Mouse (Mus musculus) limb, embryonic 14.5 days (tissue): ENCODE measurements at regions not wholly inside any gene's neighbourhood (a gene's known extent, or its start where the extent isn't known, plus 50 kb on each side); places are given as distances from the start of the nearest gene placed in this dataset.
A peak's percentile ranks its signal among the peaks of the same experiment; 100 is the strongest.

ENCODE experiments used
- ATAC-seq: fragments of 200-750 bp; cut with Nextera tagmentation; 2 replicates; pipeline ENCODE4 v1.8.0; 2017; ENCODE audit warnings: low read depth, moderate number of reproducible peaks, moderate TSS enrichment; ENCODE audit not compliant: low FRiP score
- DNase-seq: peaks from one replicate; pipeline ENCODE4 v3.0.0-alpha.2; 2015; ENCODE audit warnings: low spot score
- H3K27ac ChIP-seq: fragments of 300-500 bp; sonication (generic); replicated peaks from 2 replicates; pipeline ENCODE4 v1.5.1; 2014; ENCODE audit warnings: low read depth, mild to moderate bottlenecking, low read length, moderate library complexity, mixed read lengths
- H3K27me3 ChIP-seq: fragments of 300-500 bp; sonication (generic); 2 replicates; pipeline ENCODE4 v1.6.1; 2014; ENCODE audit warnings: low read length, mixed read lengths; ENCODE audit not compliant: control insufficient read depth, insufficient read depth
- H3K36me3 ChIP-seq: fragments of 300-500 bp; sonication (generic); 2 replicates; pipeline ENCODE4 v1.6.1; 2014; ENCODE audit warnings: mild to moderate bottlenecking, low read length, moderate library complexity, mixed read lengths; ENCODE audit not compliant: control insufficient read depth, insufficient read depth
- H3K4me1 ChIP-seq: fragments of 300-500 bp; sonication (generic); 2 replicates; pipeline ENCODE4 v1.6.1; 2014; ENCODE audit warnings: antibody characterized with exemption, low read length, mixed read lengths; ENCODE audit not compliant: control insufficient read depth, insufficient read depth
- H3K4me2 ChIP-seq: fragments of 300-500 bp; sonication (generic); replicated peaks from 2 replicates; pipeline ENCODE4 v1.6.1; 2014; ENCODE audit warnings: low read depth, mild to moderate bottlenecking, low read length, moderate library complexity; ENCODE audit not compliant: severe bottlenecking
- H3K4me3 ChIP-seq: fragments of 300-500 bp; sonication (generic); replicated peaks from 2 replicates; pipeline ENCODE4 v1.5.1; 2014; ENCODE audit warnings: low read length
- H3K9ac ChIP-seq: fragments of 300-500 bp; sonication (generic); 2 replicates; pipeline ENCODE4 v1.6.1; 2014; ENCODE audit warnings: mild to moderate bottlenecking, low read depth, low read length, moderate library complexity; ENCODE audit not compliant: severe bottlenecking
- H3K9me3 ChIP-seq: fragments of 300-500 bp; sonication (generic); 2 replicates; pipeline ENCODE4 v1.6.1; 2016; ENCODE audit warnings: low read length; ENCODE audit not compliant: control insufficient read depth
- POLR2A ChIP-seq: fragments of 200-500 bp; IDR thresholded peaks from 2 replicates; pipeline ENCODE4 v1.8.0; 2012; ENCODE audit warnings: inconsistent platforms, mild to moderate bottlenecking, moderate library complexity, borderline replicate concordance; ENCODE audit not compliant: insufficient read depth, insufficient read length; ENCODE audit errors: extremely low read depth
- WGBS: fragments of 180-500 bp; shearing (Covaris S2); extraction: QIAGEN DNeasy Blood & Tissue Kit; methylation state at CpG from one replicate; pipeline ENCODE4 v1.1.7; 2014; 5-methylcytosine and 5-hydroxymethylcytosine counted together

DNA sequence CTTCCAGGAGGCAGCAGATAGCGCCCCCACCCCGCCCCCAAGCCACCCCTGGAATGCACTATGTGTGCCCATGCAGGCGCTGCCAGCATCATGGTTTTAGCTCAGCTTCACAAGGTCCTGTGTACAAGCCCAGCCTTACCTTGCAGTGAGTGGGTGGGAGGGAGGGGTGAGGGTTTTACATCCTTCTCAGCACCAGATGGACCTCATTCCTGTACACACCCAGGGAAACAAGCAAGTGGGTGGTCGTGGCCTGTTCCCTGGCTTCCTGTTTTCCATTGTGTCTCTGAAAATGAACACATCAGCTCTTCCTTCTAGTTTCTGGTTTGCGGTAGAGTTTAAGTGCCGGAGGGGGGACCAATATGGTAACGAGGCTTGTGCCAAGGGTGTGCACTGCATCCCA is 438.2 kb downstream of the Zfp536 start:
- H3K4me1 ChIP-seq: peaks cover 36% of the 10 kb centered on the region

DNA sequence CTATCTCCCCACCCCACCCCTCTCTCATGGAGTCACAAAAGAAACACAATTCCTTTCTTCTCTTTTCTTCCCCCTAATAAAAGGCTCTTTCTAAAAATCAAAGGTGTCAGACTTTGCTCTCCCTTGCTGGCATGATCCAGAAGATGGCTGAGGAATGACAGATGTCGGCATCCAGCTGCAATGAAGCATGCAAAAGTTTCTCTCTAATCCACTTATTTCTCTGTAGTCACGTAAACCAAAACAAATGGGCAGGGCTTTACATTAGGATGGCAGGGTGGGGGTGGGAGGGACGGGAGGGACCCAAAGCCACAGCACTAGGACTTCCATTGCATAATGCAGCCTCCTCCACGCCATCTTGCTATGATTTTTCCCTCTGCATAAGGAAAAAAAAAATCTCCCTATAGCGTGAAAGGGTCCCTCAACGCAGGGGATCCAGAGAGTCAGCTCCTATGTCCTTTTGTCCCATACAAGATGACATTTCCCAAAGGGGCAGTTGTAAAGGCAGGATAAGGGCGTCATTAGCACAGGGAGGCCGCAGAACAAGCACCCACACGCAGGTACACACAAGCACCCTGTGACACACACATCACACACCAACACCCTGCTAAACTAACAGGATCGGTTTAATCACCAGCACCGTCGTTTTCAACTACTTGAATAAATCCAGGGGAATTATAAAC is 437.1 kb downstream of the Zfp536 start:
- no peaks in the 10 kb centered on the region for H3K36me3 ChIP-seq
- no peaks in the 10 kb centered on the region for H3K9me3 ChIP-seq
- 8% methylated on average over 12 of the region's 12 CpGs for WGBS
- H3K27ac ChIP-seq: peak overlapping the region; percentile 67
- no peak for TF ChIP-seq POLR2A
- ATAC-seq (no peak), DNase-seq (no peak)
- peak overlapping the region; percentile 40; the same call in 1 of the 2 replicates for H3K9ac ChIP-seq
- H3K4me1 ChIP-seq: peaks cover 36% of the 10 kb centered on the region
- H3K27me3 ChIP-seq: 0 out of 2 replicates have a peak, but pooled peaks cover 3% of the 10 kb centered on the region
- H3K4me2 ChIP-seq: peak overlapping the region; percentile 83
- H3K4me3 ChIP-seq: peak overlapping the region; percentile 40

More for the DNA sequence above, 438.2 kb downstream of the Zfp536 start:
- Histone ChIP-seq H3K27ac (no peak overlapping the region), H3K36me3 (no peaks in the 10 kb centered on the region), H3K4me2 (no peak overlapping the region), H3K27me3 (0 out of 2 replicates have a peak, but pooled peaks cover 3% of the 10 kb centered on the region), H3K9ac (no peak overlapping the region), H3K9me3 (no peaks in the 10 kb centered on the region), H3K4me3 (no peak overlapping the region)
- no peak for TF ChIP-seq POLR2A
- no peak for DNase-seq
- ATAC-seq: no peak
- 37% methylated on average over 7 of the region's 7 CpGs for WGBS

DNA sequence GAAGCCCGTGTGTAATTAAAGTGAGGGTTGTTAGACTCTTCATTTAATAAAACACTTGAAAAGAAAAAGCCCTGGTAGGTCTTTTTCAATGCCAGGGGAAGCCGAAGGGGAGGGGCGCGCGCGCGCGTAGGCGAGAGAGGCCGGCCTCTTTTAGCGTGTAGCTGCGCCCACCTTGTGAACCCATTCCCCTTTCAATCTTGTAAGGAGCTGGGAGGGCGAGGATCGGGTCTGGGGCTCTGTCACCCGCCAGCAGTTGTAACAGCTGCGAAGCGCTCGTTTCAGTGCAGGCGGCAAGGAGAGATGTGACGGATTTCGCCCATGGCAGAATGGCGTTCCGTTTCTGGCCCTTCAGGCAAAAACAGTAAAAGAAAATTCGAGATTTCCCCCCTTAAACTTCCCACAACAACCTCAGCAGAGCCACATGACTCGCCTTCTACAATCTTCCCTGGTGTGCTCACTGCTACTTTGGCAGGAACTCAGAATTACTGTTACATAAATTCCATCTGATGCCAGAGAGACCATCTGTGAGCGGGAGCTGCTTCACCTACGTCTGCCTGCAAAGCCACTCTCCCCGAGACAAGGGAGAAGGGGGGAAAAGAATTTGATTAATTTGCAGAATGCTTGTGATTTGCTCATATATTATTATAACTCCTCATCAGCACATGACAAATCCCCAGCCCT is 436.4 kb downstream of the Zfp536 start:
- Histone ChIP-seq H3K27me3 (0 out of 2 replicates have a peak, but pooled peaks cover 3% of the 10 kb centered on the region), H3K4me1 (peaks cover 36% of the 10 kb centered on the region), H3K36me3 (no peaks in the 10 kb centered on the region), H3K4me3 (peak overlapping the region; percentile 40), H3K9ac (peak overlapping the region; percentile 40), H3K27ac (peak overlapping the region; percentile 67), H3K4me2 (peak overlapping the region; percentile 83), H3K9me3 (no peaks in the 10 kb centered on the region)
- ATAC-seq: peak; percentile 76
- no peak for TF ChIP-seq POLR2A
- WGBS: 1% methylated on average over 28 of the region's 28 CpGs
- DNase-seq: peak; percentile 82

DNA sequence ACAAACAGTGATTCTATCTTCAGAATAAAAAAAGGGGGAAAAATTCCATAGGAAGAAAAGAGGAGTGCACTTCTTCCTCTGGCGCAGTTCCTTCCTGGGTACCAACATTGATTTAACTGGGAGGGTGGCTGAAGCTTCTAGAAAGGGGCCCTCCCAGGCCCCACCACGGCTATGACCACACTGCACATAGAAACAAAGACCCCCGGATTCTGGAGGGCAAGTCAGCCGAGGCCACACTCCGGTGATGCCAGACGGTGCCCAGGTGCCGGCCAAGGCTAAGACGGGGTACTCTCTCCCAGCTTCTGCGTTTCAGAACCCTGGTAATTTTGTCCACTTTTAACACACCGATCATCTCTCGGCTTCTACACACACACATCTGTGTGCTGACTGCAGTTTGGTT is 435.8 kb downstream of the Zfp536 start:
- Histone ChIP-seq H3K36me3 (no peaks in the 10 kb centered on the region), H3K4me3 (peak overlapping the region; percentile 40), H3K9me3 (no peaks in the 10 kb centered on the region), H3K27ac (peak overlapping the region; percentile 67), H3K4me1 (peaks cover 36% of the 10 kb centered on the region), H3K27me3 (0 out of 2 replicates have a peak, but pooled peaks cover 3% of the 10 kb centered on the region), H3K4me2 (peak overlapping the region; percentile 83), H3K9ac (no peak overlapping the region)
- WGBS: 10% methylated on average over 11 of the region's 11 CpGs
- TF ChIP-seq POLR2A: no peak
- ATAC-seq (peak; percentile 5; the same call in 1 of the 2 replicates), DNase-seq (no peak)

GRCm38 (mm10) chr7:37338067-37338501 is 435.4 kb downstream of the Zfp536 start:
- no peaks in the 10 kb centered on the region for H3K36me3 ChIP-seq
- WGBS: 2% methylated on average over 11 of the region's 11 CpGs
- no peaks in the 10 kb centered on the region for H3K9me3 ChIP-seq
- H3K4me3 ChIP-seq: peak overlapping the region; percentile 40; the same call in 1 of the 2 replicates
- H3K27me3 ChIP-seq: 0 out of 2 replicates have a peak, but pooled peaks cover 3% of the 10 kb centered on the region
- DNase-seq (peak; percentile 42), ATAC-seq (no peak)
- H3K4me1 ChIP-seq: peaks cover 40% of the 10 kb centered on the region
- H3K4me2 ChIP-seq: peak overlapping the region; percentile 83
- TF ChIP-seq POLR2A: no peak
- no peak overlapping the region for H3K9ac ChIP-seq
- H3K27ac ChIP-seq: peak overlapping the region; percentile 67; the same call in 1 of the 2 replicates
